Mouse (Mus musculus) gastrocnemius, postnatal 36 days (tissue): ENCODE measurements around the gene Mknk2. TPM values are rescaled to one million over a fixed set of nuclear protein-coding genes. Genes with fewer than 3 reads are reported as not detected.
A peak's percentile ranks its signal among the peaks of the same experiment; 100 is the strongest.

ENCODE experiments used
- DNase-seq, 2 experiments: peaks; one replicate each; pipeline ENCODE4 v3.0.0; 2022
- intact Hi-C: fragments of 180-260 bp; cut with DNase I; formaldehyde crosslinking; loops from one replicate; pipeline ENCODE4 v1.15.1; 2025
- total RNA-seq, 2 experiments: library from RNA; stranded (reverse); gene quantifications; 2 replicates each; pipeline ENCODE4 v1.2.3; 2021

Gene Mknk2
- total RNA-seq, 2 experiments from 2014 or later, result 216 to 227 TPM

GRCm38 (mm10) chr10:80694159-80694938 lies 16.4 kb upstream of the Mknk2 start:
- intact Hi-C loops, result no loop called here
- DNase-seq, result no peak

GRCm38 (mm10) chr10:80693401-80694045 lies 15.6 kb upstream of the Mknk2 start:
- no peak for DNase-seq
- intact Hi-C loops, result no loop called here

GRCm38 (mm10) chr10:80692249-80693165 lies 14.6 kb upstream of the Mknk2 start:
- DNase-seq, result no peak
- intact Hi-C loops, result no loop called here

- intact Hi-C loops, result loop anchor here (2.0 to 5.0 kb wide), 3 partner anchors 77 to 121 kb away; no protein-coding TSS in a partner anchor
- DNase-seq, result peak; percentile 62 to 73
Observed at GRCm38 (mm10) chr10:80687850-80688249, 9.9 kb upstream of the Mknk2 start.

GRCm38 (mm10) chr10:80686617-80687016 lies 8.7 kb upstream of the Mknk2 start:
- intact Hi-C loops, result loop anchor here (5.0 kb wide), 2 partner anchors 104 to 119 kb away; no protein-coding TSS in a partner anchor
- DNase-seq, result no peak

- intact Hi-C loops, result loop anchor here (2.0 to 5.0 kb wide), 3 partner anchors 26 to 118 kb away; no protein-coding TSS in a partner anchor
- no peak for DNase-seq
Observed at GRCm38 (mm10) chr10:80684984-80685383, 7.1 kb upstream of the Mknk2 start.

- peak; percentile 40 to 49 for DNase-seq
- intact Hi-C loops, result loop anchor here (2.0 kb wide), 1 partner anchor 25 kb away; no protein-coding TSS in a partner anchor
Observed at GRCm38 (mm10) chr10:80684214-80684613, 6.3 kb upstream of the Mknk2 start.

GRCm38 (mm10) chr10:80683647-80684046 lies 5.7 kb upstream of the Mknk2 start:
- DNase-seq, result no peak
- intact Hi-C loops, result loop anchor here (2.0 kb wide), 1 partner anchor 25 kb away; no protein-coding TSS in a partner anchor

GRCm38 (mm10) chr10:80682003-80682402 lies 4.1 kb upstream of the Mknk2 start:
- no peak for DNase-seq
- intact Hi-C loops, result no loop called here

GRCm38 (mm10) chr10:80680260-80680696 lies 2.4 kb upstream of the Mknk2 start:
- intact Hi-C loops, result no loop called here
- DNase-seq, result no peak

- peak in 1 of 2 experiments; percentile 44 for DNase-seq
- intact Hi-C loops, result no loop called here
Observed at GRCm38 (mm10) chr10:80679556-80680259, 1.8 kb upstream of the Mknk2 start.

GRCm38 (mm10) chr10:80678601-80679377 lies 877 bp upstream of the Mknk2 start:
- intact Hi-C loops, result no loop called here
- DNase-seq, result no peak

- intact Hi-C loops, result no loop called here
- no peak for DNase-seq
Observed at GRCm38 (mm10) chr10:80677128-80677875, 610 bp downstream of the Mknk2 start.

- peak; percentile 99 to 100 for DNase-seq
- intact Hi-C loops, result no loop called here
Observed at GRCm38 (mm10) chr10:80676198-80676928, 1.5 kb downstream of the Mknk2 start.

GRCm38 (mm10) chr10:80675405-80676197 lies 2.3 kb downstream of the Mknk2 start:
- no peak for DNase-seq
- intact Hi-C loops, result no loop called here

GRCm38 (mm10) chr10:80674851-80675404 lies 3.0 kb downstream of the Mknk2 start:
- intact Hi-C loops, result no loop called here
- DNase-seq, result no peak
